Mouse (Mus musculus): ENCODE results near the gene Grrp1.
"Not testable (repeated sequence)": the region's sequence is repeated elsewhere in the genome, so short reads cannot be mapped to it uniquely, and the experiment has no call there.

Gene Grrp1

DNA sequence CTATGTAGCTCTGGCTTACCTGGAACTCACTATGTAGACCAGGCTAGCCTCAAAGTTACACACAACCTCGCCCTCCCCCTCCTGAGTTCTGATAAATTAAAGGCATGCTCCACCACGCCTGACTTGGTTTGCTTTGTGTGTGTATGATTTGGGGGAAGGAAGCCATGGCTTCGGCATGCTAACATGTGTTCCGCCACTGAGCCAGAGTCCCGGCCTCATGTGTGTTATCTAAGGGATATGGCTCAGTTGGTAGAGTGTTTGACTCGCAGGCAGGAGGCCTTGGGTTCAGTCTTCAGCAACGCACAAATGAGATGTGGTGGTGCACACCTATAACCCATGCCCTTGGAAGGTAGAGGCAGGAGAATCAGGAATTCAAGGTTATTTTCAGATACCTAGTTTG lies 18.1 kb upstream of the Grrp1 start:
- DNase-seq (ENCODE audit: low read depth in 1 of 2, low spot score in 2 of 2) = no peak

DNA sequence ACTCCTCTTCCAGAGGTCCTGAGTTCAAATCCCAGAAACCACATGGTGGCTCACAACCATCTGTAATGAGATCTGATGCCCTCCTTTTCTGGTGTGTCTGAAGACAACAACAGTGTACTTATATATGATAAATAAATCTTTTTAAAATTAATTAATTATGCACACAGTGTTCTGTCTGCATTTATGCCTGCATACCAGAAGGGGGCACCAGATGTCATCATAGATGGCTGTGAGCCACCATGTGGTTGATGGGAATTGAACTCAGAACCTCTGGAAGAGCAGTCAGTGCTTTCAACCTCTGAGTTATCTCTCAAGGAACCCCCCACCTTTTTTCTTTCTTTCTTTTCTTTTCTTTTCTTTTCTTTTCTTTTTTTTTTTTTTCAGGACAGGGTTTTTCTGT lies 15.7 kb upstream of the Grrp1 start:
- DNase-seq (ENCODE audit: low read depth in 1 of 2, low spot score in 2 of 2) = not testable (repeated sequence)

DNA sequence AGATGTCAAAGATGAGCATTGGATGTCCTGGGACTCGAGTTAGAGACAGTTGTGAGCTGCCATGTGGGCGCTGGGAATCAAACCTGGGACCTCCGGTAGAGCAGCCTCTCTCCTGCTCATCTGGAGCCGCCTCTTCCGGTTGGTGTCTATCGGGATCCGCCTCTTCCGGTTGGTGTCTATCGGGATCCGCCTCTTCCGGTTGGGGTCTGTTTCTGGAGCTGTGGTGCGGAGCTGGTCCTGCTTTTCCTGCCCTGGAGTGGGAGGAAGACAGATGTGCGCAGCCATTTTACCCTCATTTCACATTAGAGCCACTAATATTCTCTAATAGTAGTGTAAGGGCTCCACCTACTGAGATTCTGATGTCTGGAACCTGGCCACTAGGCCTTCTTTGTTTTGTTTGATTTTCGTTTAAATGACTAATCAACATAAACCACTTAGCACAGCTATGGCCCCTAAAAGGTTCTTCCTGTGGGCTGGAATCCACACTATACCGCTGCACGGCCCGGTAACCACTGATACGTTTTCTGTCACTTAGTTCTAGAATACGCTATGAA lies 14.3 kb upstream of the Grrp1 start:
- DNase-seq (ENCODE audit: low read depth in 1 of 2, low spot score in 2 of 2) = no peak

DNA sequence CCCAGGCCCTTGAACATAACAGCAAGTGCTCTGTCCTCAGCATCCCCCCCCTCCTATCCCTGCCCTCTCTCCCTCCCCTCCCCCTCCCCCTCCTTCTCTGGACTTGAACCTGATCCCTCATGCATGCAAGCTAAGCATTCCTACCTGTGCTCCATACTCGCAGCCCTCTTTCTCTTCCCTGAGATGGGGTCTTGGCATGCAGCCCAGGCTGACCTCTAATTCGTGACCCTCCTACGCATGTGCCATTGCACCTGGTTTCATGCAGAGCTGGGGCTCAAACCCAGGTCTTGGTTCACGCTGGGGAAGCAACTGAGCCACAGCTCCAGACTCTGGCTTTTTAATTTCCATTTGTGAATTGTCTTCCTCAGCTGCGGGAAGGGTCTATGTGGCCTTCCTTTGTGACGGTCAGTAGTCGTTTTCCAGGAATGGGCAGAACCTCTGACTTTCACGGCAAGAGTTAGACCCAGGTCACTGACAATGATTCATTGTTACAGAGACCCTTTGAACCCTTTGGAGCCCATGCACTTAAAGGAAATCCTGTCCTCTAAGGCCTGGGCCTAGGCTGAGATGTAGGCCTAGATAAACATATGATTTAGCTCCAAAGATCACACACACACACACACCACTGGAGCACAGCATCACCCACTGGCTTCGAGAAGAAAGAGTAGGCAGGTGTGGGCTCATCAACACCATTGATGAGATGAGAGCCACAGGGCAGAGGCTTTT lies 12.1 kb upstream of the Grrp1 start:
- DNase-seq (ENCODE audit: low read depth in 1 of 2, low spot score in 2 of 2) = no peak

DNA sequence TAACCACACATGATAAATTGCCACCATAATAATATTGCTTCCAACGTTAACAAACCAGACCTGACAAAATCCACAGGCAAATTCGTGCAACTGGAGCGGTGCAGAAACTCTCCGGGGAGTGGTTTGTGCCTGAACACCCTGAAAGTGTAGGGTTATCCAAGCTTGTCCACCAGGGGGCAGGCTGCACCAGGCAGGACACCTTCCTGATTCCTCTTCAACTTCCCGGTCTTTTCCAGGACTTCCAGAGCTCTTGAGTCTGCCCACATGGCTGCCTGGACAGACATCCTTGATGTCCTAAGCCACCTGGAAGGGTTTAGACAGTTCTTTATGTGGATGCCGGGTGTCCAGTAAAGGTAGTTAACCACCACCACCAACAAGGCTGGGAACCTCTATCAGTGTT lies 9.3 kb upstream of the Grrp1 start:
- DNase-seq (ENCODE audit: low read depth in 1 of 2, low spot score in 2 of 2) = no peak

DNA sequence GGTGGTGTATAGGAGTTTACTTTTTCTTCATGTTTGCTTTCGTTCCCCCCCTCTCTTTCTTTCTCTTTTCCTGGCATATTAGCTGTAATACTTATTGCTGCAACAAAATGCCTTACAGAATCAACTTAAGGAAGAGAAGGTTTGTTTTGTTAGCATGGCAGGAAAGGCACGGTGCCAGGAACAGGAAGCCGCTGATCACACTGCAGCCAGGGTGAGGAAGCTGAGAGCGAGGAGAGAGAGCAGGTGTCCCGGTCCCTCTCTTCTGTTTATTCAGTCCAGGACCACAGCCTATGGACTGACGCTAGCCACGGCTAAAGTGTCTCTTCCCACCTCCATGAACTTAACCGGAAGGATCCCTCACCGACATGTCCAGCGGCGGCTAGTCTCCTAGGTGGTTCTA lies 4.4 kb upstream of the Grrp1 start:
- no peak for DNase-seq (ENCODE audit: low read depth in 1 of 2, low spot score in 2 of 2)

DNA sequence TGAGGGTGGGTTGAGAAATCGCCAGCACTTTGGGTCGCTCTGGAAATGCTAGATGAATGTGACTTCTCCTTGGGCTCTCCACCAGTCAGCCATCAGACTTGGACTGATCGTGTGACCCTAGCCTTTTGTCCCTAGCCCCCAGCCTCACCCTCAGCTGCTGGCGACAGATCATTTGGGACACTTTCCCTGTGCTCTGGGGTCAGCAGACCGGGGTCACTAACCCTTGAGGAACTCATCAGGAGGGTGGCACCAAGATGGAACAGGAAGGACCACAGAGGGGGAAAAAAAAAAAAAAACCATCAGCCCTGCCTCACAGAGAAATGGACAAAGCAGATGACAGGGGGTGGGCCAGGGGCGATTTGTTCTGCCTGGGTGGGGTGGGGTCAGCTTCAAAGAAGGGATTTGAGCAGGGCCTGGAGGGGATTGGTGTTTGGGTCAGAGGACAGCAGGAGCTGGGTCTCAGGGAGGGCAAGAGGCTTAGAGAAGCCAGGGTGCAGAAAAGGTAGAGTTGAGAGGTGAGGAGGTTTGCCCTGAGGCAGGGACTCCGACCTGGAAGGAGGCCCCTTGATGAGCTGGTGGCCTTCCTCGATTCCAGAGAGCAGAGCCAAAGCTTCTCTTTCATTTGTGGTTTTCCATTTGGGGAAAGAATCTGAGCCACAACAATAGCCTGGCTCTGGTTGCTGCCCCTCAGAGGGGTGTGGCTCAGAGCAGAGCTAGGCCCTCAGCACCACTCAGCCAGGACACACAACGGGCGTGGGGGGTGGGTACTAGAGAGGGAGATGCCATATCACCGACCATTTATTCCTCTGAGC lies 3.5 kb upstream of the Grrp1 start:
- no peak for DNase-seq (ENCODE audit: low read depth in 1 of 2, low spot score in 2 of 2)

DNA sequence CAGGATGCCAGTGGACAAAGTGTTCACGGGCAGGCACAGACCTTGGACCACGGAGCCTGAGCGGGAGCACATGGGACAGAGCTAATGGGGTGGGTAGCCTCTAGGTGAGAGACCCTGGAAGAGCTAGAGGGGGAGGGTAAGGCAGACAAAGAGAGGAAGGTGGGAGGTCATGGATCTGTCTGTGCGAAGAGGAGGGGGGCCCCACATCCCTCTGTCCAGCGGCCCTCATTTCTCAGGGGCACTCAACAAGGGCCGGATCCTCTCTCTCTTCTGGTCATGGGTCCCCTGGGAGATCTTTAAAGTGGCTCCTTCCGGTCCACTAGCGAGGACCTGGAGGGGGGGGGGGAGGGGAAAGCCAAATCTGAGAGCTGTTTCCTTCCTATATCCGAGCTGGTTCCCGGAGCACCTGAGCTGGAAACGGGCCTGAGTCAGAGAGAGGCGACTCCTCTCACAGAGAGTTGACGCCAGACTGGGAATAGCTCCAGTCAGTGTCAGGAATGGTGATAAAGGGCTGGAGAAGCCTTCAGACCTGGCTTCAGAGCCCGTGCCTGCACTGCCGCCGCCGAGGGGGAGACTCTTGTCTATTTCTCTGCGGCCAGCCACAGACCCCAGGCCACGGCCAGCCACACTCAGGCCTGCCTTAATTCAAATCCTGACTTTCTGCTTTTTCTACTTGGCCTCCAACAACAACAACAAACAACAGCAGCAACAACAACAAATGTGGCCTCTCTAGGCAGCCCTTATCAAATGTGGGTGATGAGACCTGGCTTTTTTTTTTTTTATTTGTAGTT lies 2.7 kb upstream of the Grrp1 start:
- DNase-seq (ENCODE audit: low read depth in 1 of 2, low spot score in 2 of 2) = no peak

DNA sequence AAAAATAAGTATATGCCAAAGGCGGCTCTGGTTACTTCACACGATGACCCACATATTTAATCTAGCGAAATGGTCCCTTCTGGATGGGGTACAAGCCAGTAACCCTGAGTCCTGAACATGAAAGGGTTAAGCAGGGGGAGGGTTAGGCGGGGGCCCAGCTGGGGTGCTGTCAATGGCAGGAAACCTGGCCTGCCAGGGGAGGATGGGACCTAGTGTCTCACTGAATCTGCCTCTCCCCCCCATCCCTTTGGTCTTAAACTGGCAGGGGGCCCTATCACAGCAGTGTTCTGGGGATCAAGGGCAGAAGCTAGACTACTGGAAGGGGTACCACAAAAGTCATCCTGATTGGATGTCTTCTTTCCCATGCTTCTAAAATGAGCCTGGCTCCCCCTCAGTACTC lies 1.9 kb upstream of the Grrp1 start:
- no peak for DNase-seq (ENCODE audit: low read depth in 1 of 2, low spot score in 2 of 2)

DNA sequence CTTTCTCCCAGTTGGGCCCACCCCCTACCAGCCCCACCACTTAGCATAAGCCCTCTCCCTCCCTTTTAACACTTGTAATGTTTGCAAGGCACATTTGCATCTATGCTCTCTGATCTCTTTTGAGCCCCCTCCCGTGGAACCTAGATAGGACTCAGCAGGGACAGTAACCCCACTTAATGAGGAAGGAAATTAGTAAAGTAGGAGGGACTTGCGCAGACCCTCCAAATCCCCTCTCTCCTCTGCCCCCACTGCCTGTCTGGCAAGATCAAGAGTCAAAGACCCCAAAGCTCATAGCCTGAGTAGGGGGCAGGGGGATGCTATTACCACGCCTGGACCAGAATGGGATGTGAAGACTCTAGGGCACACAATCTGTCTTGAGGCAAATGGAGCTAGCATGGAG lies 929 bp upstream of the Grrp1 start:
- no peak for DNase-seq (ENCODE audit: low read depth in 1 of 2, low spot score in 2 of 2)

DNA sequence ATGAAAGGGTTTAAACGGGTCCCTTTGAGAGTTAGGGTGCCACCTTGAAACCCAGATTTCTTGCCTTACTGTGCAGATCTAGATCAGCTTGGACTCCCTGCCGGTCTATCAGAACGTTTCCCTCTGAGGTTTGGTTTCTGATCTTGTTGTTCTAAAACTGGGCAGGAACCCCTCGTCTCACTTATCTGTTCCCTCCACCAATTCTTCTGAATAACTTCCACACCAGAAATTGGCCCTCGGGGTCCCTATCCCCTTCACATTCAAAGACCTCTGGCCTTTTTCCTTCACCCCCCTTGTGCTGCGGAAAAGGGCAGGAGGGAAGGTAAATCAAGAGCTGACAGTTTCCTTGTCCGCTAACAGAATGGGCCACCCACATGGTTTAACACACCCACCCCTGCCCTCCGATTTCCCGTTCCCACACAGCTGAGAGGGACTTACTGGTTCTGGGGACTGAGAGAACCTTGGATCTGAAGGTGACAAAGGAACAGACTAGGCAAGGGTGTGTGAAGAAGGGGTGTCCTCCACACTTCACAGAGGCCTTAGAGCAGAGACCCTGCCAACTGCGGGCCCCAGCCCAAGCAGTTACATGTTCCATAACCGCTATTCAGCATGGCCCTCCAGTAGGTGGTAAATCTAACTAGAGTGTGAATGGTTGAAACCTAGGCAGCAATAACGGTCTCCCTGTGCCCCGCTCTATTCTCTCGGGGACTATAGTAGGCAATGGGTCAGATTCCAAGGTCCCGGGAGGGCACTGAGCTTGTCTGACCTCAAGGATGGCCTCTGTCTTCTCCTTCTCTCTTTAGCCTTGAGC lies 790 bp downstream of the Grrp1 start:
- no peak for DNase-seq (ENCODE audit: low read depth in 1 of 2, low spot score in 2 of 2)

DNA sequence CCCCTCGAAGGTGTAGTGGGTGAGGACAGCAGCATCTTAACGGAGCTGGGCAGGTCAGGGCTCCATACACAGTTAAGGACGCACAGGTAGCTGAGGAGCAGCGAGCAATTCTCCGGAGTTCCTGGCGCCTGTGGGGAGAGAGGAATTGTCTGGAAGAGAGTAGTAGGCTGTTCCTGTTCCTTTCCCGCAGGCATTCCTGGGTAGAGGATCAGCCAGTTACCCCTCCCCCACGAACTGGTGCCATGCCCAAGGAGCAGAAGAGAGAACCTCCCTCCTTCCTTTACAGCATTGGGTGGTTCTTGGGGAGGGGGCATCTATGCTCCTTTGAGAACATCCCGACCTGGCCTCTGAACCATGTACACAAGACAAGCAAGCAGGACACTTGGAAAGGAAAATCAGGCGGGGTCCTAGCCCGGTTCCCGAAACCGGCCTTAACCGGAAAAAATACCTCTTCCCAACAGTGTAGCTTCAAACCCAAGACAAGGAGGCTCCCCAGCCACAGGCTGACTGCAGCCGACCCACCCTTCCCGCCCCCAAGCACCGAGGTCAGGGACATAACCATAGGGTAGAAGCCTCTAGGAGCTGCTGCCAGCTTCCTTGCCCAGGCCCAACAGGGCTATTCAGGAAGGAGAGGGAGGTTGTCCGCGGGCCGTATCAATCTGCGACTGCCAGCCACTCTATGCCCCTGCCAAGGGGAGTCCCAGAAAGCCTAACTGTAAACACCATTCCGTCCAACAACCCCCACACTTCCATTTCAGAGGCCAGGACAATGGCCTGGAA lies 1.6 kb downstream of the Grrp1 start:
- no peak for DNase-seq (ENCODE audit: low read depth in 1 of 2, low spot score in 2 of 2)

DNA sequence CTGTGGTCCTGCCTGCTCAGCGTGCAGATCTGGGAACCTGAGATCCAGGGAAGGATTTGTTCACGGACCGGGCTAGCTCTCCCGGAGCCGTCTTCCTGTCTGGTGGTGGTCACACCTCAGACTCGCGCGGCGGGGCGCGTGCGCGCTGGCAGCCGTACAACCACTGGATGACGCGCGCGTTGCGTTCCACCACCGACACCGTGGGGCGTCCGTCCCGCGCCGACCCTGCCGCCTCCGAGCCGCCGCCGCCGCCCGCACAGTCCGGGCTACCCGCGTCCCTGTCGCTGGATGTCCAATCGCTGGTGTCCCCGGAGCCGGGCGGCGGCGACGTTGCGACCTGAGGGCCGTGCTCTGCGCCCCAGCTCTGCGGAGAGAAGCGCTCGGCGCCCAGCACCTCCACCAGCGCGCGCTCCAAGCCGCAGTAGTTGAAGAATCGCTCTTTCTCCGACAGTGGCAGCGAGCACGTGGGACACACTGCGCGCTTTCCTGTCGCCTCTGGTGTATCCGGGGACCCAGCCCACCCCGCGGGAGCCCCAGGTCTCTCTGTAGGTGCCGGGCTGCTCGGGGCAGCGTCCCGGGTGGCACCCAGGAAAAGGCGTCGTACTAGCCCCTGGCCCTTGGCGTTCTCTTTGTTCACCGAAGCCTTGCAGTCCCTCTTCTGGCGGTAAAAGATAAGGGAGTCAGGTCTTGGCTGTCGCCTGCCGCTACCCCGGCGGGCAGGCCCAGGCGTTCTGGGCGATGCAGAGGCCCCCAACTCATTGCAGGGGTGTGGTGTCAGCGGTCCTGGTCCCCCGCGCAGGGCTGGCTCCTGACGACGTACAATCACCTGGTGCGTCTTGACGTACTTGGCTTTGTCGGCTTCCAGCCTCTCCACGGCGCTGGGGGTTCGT lies 2.4 kb downstream of the Grrp1 start:
- no peak for DNase-seq (ENCODE audit: low read depth in 1 of 2, low spot score in 2 of 2)

DNA sequence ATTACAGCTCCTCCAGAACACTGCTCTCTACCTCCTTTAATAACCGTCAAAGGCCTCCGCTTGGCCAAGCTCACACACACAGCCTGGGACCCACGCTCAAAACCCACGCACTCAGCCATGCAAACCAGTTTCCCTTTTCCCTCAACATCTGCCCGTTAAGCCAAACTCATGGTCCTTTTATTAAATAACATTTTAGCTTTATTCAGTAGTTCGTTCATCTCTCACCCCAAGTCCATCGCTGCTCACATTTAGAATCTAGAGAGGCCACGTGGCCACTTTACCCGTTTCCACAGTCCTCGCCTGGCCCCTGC lies 3.0 kb downstream of the Grrp1 start:
- DNase-seq (ENCODE audit: low read depth in 1 of 2, low spot score in 2 of 2) = no peak

DNA sequence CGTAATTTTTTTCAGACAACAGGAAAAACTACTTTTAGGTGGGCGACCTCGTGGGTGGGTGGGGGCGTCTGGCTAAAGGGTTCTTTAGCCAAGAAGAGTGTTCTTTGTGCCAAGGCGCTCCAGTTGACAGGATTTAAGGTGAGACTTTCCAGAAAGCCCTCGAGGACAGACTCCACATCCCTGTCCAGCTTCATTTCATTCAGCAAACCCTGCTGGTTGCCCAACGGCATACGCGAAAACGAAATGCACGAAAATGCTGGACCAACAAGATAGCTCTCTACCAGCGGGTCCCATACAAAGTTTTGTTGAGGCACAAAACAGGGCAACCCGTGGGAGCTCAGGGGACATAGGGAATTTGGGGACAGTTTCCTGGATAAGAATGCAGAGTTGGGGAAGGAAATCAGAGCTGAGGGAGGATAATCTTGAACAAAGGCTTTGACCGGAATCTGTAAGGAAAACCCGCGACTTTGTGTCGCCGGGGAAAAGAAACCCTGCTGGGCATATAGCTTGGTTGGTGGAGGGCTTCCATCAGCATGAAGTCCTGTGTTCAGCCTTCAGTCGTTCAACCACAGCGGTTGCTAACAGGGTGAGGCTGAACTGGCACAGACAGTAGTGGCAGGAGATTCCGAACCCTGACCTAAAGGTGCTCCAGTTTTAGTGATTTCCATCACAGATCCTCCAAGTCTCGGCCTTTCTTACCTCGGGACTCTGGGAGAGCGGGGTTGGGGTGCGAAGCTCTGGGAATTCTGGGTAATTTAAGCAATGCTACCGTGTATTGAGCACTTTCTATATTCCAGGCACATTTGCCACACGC lies 3.6 kb downstream of the Grrp1 start:
- no peak for DNase-seq (ENCODE audit: low read depth in 1 of 2, low spot score in 2 of 2)

DNA sequence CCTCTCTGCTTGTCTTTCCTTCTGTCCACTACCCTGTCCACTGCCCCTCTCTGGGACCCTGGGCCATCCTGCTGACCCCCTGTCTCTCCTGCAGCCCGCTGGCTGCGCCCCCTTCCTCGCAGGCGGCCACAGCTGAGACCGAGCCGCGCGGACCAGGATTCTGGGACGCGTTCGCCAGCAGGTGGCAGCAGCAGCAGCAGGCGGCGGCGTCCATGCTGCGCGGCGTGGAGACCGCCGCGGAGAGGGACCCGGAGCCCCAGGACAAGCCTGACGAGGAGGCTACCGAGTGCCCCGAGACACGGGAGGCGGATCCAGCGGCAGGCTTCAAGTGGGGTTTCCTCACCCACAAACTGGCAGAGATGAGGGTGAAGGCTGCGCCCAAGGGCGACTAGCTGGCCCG lies 4.3 kb downstream of the Grrp1 start:
- peak in 1 of 2 experiments; percentile 56 for DNase-seq (ENCODE audit: low read depth in 1 of 2, low spot score in 2 of 2)

DNA sequence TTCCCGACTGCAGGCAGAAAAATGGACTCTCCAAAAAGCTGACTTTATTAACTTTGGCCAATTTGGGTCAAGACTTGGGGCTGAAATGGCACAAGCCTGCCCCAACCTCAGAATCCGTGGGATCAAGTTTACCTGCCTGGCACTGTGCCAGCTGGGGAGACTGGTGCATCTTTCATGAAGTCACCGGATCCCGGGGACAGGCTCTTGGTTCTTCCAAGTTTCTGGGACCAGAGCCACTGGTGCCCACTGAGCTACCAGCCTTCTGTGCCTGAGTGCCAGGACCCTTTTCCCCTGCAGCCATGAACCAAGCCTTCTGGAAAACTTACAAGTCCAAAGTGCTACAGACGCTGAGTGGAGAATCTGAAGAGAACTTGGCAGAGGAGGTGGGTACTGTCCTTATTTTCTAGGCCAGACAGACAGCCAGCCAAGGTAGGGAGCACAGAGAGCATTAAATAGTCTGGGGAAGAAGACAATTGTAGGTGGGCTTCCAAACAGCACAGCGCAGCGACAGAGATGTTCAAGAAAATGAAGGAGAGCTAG lies 7.1 kb downstream of the Grrp1 start, which contains the start of gene Gm30191:
Gene Gm30191, plus strand, starts transcription at position 217 of the 540 bp plus-strand sequence.
- DNase-seq (ENCODE audit: low read depth in 1 of 2, low spot score in 2 of 2) = no peak

DNA sequence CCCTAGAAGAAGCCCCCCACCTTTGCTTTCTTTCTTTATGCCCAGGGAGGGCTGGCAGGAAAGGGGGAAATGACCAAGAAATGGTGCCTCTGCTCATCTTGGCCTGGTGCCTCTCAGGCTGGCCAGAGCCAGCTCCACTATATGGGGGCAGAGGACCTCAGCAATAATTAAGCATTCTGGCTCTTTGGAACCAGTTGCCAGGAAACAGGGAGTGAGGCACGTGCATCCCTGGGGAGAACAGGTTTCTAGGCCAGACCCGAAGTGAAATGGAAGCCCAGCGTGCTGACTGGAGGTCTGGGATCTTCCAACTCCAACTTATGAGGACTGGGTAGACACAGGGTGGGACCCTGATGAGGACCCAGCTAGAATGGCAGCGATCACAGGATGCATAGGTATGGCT lies 7.7 kb downstream of the Grrp1 start:
- DNase-seq (ENCODE audit: low read depth in 1 of 2, low spot score in 2 of 2) = no peak

Measured in monocyte, adult 2 months (primary cell).